Comparison of ENCODE assay signal across 12 mouse cellular contexts in the genomic region with DNA sequence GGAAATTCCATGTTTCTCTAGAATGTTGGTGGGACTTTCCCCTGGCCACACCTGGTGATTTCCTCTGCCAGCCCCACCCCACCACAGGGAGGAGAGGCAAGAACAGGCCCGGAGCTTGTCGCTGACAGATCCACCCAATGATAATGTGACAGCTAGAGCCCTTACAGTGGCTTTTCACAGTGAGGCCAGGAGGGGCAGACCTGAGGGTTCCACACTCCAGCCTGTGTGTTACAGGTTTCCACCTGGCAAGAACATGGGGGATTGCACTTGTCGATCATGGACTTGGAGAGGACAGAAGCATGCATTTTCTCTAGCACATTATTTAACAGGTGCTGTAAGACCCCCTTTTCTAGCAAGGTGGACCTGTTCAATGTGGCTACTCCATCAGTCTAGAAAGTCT. TPM values are rescaled to one million over a fixed set of nuclear protein-coding genes. Genes with fewer than 3 reads are reported as not detected.
A peak's percentile ranks its signal among the peaks of the same experiment; 100 is the strongest.
DNase-seq lines count a peak whose midpoint lies in the region; ATAC-seq and TF ChIP-seq lines count a peak whose summit lies in the region.
"Had no signal": no experiment of that assay in that cellular context is flagged by ENCODE, and none has a peak within 500 bp of the region (broad histone marks: within the 10 kb centered on the region; RNA-seq: fewer than 3 reads in every experiment).

No protein-coding gene starts in this region.

- no peaks in the 10 kb centered on the region for H3K9me3 ChIP-seq in liver, embryonic 14.5 days (ENCODE audit: control insufficient read depth, low read length)
- no peaks in the 10 kb centered on the region for H3K9me3 ChIP-seq in liver, embryonic 11.5 days (ENCODE audit: control insufficient read depth, low read length)
- H3K9me3 ChIP-seq: heart, embryonic 12.5 days; limb, embryonic 10.5 days had no signal

- H3K9ac ChIP-seq in liver, embryonic 14.5 days (replicated peaks): no peak overlapping the region
- H3K9ac ChIP-seq in liver, embryonic 11.5 days (ENCODE audit: low read depth, low read length): no peak overlapping the region

- TF ChIP-seq EP300 in liver, embryonic 14.5 days (IDR thresholded peaks at IDR 0.05; ENCODE audit: low read depth): no peak

- no peaks in the 10 kb centered on the region for H3K36me3 ChIP-seq in liver, embryonic 14.5 days (replicated peaks; ENCODE audit: control insufficient read depth, insufficient read depth, low read depth)
- H3K36me3 ChIP-seq in liver, embryonic 11.5 days (ENCODE audit: control insufficient read depth, insufficient read depth, low read length): no peaks in the 10 kb centered on the region
- H3K36me3 ChIP-seq: limb, embryonic 10.5 days had no signal

- 33% methylated on average over 3 of the region's 3 CpGs for WGBS in liver, embryonic 14.5 days (ENCODE audit: insufficient replicate concordance)
- WGBS in liver, embryonic 11.5 days: 43% methylated on average over 3 of the region's 3 CpGs

- H3K27me3 ChIP-seq in liver, embryonic 14.5 days (ENCODE audit: control insufficient read depth, insufficient read depth, low read length): no peaks in the 10 kb centered on the region
- H3K27me3 ChIP-seq in liver, embryonic 11.5 days (replicated peaks; ENCODE audit: control insufficient read depth, insufficient read depth, low read length): no peaks in the 10 kb centered on the region
- H3K27me3 ChIP-seq: heart, embryonic 12.5 days had no signal

- H3K4me1 ChIP-seq in liver, embryonic 14.5 days (replicated peaks; ENCODE audit: control insufficient read depth in 2 of 2, insufficient read depth in 2 of 2, low read length in 1 of 2): peaks cover 0 to 13% of the 10 kb centered on the region in 2 experiments; a peak in 2 of 4 replicates
- H3K4me1 ChIP-seq in liver, embryonic 11.5 days (replicated peaks; ENCODE audit: control insufficient read depth, insufficient read depth, low read length): peaks cover 7% of the 10 kb centered on the region; the same call in 1 of the 2 replicates

- ATAC-seq in liver, embryonic 14.5 days (ENCODE audit: insufficient read depth): no peak
- ATAC-seq in liver, embryonic 11.5 days (replicated peaks; ENCODE audit: low FRiP score): no peak
- peak; percentile 64 for ATAC-seq in megakaryocyte-erythroid progenitor cell, adult 5-6 weeks (replicated peaks; ENCODE audit: low FRiP score, low TSS enrichment, poor library complexity, severe bottlenecking)
- ATAC-seq: midbrain, embryonic 16.5 days had no signal

- TF ChIP-seq CTCF in liver, embryonic 14.5 days (IDR thresholded peaks at IDR 0.05; ENCODE audit: low read depth): 0 out of 2 replicates have a peak, but pooled peaks have one; percentile 16

- H3K27ac ChIP-seq in liver, embryonic 14.5 days: no peak overlapping the region
- no peak overlapping the region for H3K27ac ChIP-seq in liver, embryonic 11.5 days (ENCODE audit: low read depth, low read length)

- no peak overlapping the region for H3K4me2 ChIP-seq in liver, embryonic 14.5 days (ENCODE audit: low read depth)
- no peak overlapping the region for H3K4me2 ChIP-seq in liver, embryonic 11.5 days

- H3K4me3 ChIP-seq in liver, embryonic 14.5 days (ENCODE audit: insufficient read depth in 1 of 2, low read depth in 2 of 2, low read length in 2 of 2): no peak overlapping the region
- H3K4me3 ChIP-seq in liver, embryonic 11.5 days (ENCODE audit: low read depth, low read length): no peak overlapping the region
- H3K4me3 ChIP-seq: limb, embryonic 10.5 days had no signal

- no peak for DNase-seq in liver, embryonic 14.5 days (ENCODE audit: low read depth in 3 of 3, low spot score in 3 of 3)
- no peak for DNase-seq in liver, embryonic 11.5 days (ENCODE audit: low spot score)
- DNase-seq in T-cell, adult 2 months (ENCODE audit: low spot score): peak; percentile 64
- DNase-seq in thymus, postnatal 10 days (ENCODE audit: low spot score in 2 of 2): peak; percentile 29 to 38
- DNase-seq in testis, postnatal 14 days (ENCODE audit: low spot score): no peak
- no peak for DNase-seq in gastrocnemius, postnatal 25 days
- DNase-seq in left cerebral cortex, adult 11 months (ENCODE audit: low spot score): no peak
- DNase-seq: kidney, adult 11 months had no signal

RNA-seq across cellular contexts. Expression of gene Ikbke, which starts 0.9 kb away (rescaled TPM):
- 6.1 and 6.4 TPM in 2 replicates for polyA plus RNA-seq in liver, embryonic 14.5 days (2012; rRNA removed)
- polyA plus RNA-seq in liver, embryonic 14.5 days (2014; fragmentation: Nextera tagmentation; extraction: Ambion mirVana): 4.9 and 5.7 TPM in 2 replicates
- 3.9 and 4.7 TPM in 2 replicates for polyA plus RNA-seq in liver, embryonic 11.5 days (2014; fragmentation: Nextera tagmentation; extraction: Ambion mirVana)
- total RNA-seq in megakaryocyte-erythroid progenitor cell, adult 5-6 weeks (2014; fragmentation: Nextera tagmentation): 11.1 and 11.2 TPM in 2 replicates
- 1.9 and 4.3 TPM in 2 replicates for total RNA-seq in megakaryocyte-erythroid progenitor cell, adult 5-6 weeks (2017)
- 1 to 10 TPM in 1 of 2 experiments, under 1 TPM in 1; 0.95 to 1.9 TPM for total RNA-seq in gastrocnemius, postnatal 25 days (2021)

RNA-seq across cellular contexts. Expression of gene Rassf5, which starts 35.2 kb away (rescaled TPM):
- 2.1 TPM in 2 replicates for polyA plus RNA-seq in liver, embryonic 14.5 days (2012; rRNA removed)
- 3.6 and 3.7 TPM in 2 replicates for polyA plus RNA-seq in liver, embryonic 14.5 days (2014; fragmentation: Nextera tagmentation; extraction: Ambion mirVana)
- polyA plus RNA-seq in liver, embryonic 11.5 days (2014; fragmentation: Nextera tagmentation; extraction: Ambion mirVana): 3.7 and 4.1 TPM in 2 replicates
- 19.8 and 20.0 TPM in 2 replicates for total RNA-seq in megakaryocyte-erythroid progenitor cell, adult 5-6 weeks (2014; fragmentation: Nextera tagmentation)
- 26.0 and 28.0 TPM in 2 replicates for total RNA-seq in megakaryocyte-erythroid progenitor cell, adult 5-6 weeks (2017)
- total RNA-seq in gastrocnemius, postnatal 25 days (2021): under 1 TPM; 0.70 to 0.90 TPM

Comparison
In these comparisons a context has a peak if more than half of its experiments do, and no peak if none do; other contexts are left out.
1. DNase-seq: peak in T-cell, adult 2 months (single experiment) and thymus, postnatal 10 days (2 of 2); none in liver, embryonic 14.5 days (0 of 3), liver, embryonic 11.5 days (single experiment), testis, postnatal 14 days (single experiment), gastrocnemius, postnatal 25 days (single experiment) and left cerebral cortex, adult 11 months (single experiment).
2. RNA of gene Rassf5, which starts 35.2 kb away (total RNA-seq): 19.8 to 28.0 TPM in megakaryocyte-erythroid progenitor cell, adult 5-6 weeks; 0.70 to 0.90 TPM in gastrocnemius, postnatal 25 days; every median in the first group is over 10 times any median in the second.